8 mouse cellular contexts compared by ENCODE assay signal in the genomic region with DNA sequence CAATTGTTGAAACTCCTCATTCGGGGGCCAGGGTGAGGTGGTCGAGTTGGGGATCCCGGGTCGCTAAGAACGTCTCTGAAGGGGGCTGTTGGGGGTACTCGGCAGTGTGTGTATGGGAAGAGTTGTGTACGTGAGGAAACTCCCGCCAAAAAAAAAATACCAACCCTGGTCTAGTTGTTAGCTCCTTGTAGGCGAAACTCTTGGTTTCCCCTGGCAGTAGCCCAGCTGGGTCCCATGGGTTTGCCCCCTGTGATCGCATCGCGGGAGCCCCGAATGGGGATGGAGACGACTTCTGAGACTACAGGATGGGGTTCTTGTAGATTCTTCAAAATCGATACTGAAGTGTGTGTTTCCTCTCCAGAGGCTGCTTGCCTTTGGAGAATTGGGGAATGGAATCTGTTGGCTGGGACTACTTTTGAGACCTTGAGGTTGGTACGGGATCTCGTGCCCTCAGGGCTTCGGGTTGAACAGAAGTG. TPM values are rescaled to one million over a fixed set of nuclear protein-coding genes. Genes with fewer than 3 reads are reported as not detected.
DNase-seq lines count a peak whose midpoint lies in the region; ATAC-seq and TF ChIP-seq lines count a peak whose summit lies in the region.

No protein-coding gene starts in this region.

- H3K27me3 ChIP-seq in spleen, adult 2 months (ENCODE audit: control insufficient read depth, insufficient read depth, low read length), result no peaks in the 10 kb centered on the region
- no peaks in the 10 kb centered on the region for H3K27me3 ChIP-seq in hindbrain, embryonic 13.5 days
- H3K27me3 ChIP-seq in midbrain, embryonic 14.5 days (ENCODE audit: control insufficient read depth, insufficient read depth, low read length), result no peaks in the 10 kb centered on the region

- TF ChIP-seq CTCF in spleen, adult 2 months (IDR thresholded peaks at IDR 0.05; ENCODE audit: extremely low read depth, insufficient read depth, insufficient read length, insufficient replicate concordance), result no peak

- peak overlapping the region; percentile 63 for H3K4me3 ChIP-seq in spleen, adult 2 months (ENCODE audit: extremely low read depth, insufficient read depth, insufficient read length)
- peak overlapping the region; percentile 76 for H3K4me3 ChIP-seq in hindbrain, embryonic 13.5 days
- peak overlapping the region; percentile 72 for H3K4me3 ChIP-seq in midbrain, embryonic 14.5 days (replicated peaks; ENCODE audit: low read depth, low read length)

- H3K4me1 ChIP-seq in spleen, adult 2 months (ENCODE audit: control insufficient read depth, insufficient read depth, insufficient read length), result peaks cover 6% of the 10 kb centered on the region
- peaks cover 30% of the 10 kb centered on the region for H3K4me1 ChIP-seq in hindbrain, embryonic 13.5 days (replicated peaks)
- peaks cover 17% of the 10 kb centered on the region for H3K4me1 ChIP-seq in midbrain, embryonic 14.5 days (ENCODE audit: control insufficient read depth, insufficient read depth, low read length)

- peak overlapping the region; percentile 99 for H3K9ac ChIP-seq in hindbrain, embryonic 13.5 days
- H3K9ac ChIP-seq in midbrain, embryonic 14.5 days (replicated peaks; ENCODE audit: low read length), result peak overlapping the region; percentile 67

- ATAC-seq in hindbrain, embryonic 13.5 days (ENCODE audit: low FRiP score), result no peak; the same call in 1 of the 2 replicates
- no peak for ATAC-seq in midbrain, embryonic 14.5 days (ENCODE audit: low FRiP score, low TSS enrichment)
- ATAC-seq in CD4-positive, CD25-positive, alpha-beta regulatory T cell, adult 4 months, result no peak

- H3K36me3 ChIP-seq in spleen, adult 2 months (ENCODE audit: control insufficient read depth, insufficient read depth, low read length), result peaks cover 9% of the 10 kb centered on the region
- peaks cover 19% of the 10 kb centered on the region for H3K36me3 ChIP-seq in hindbrain, embryonic 13.5 days
- peaks cover 14% of the 10 kb centered on the region for H3K36me3 ChIP-seq in midbrain, embryonic 14.5 days (ENCODE audit: control insufficient read depth, insufficient read depth, low read length)

- no peak overlapping the region for H3K27ac ChIP-seq in spleen, adult 2 months (ENCODE audit: insufficient read depth, low read length)
- H3K27ac ChIP-seq in hindbrain, embryonic 13.5 days, result peak overlapping the region; percentile 100
- H3K27ac ChIP-seq in midbrain, embryonic 14.5 days (replicated peaks; ENCODE audit: low read depth, low read length), result peak overlapping the region; percentile 100

- peak overlapping the region; percentile 91 for H3K4me2 ChIP-seq in hindbrain, embryonic 13.5 days
- peak overlapping the region; percentile 94 for H3K4me2 ChIP-seq in midbrain, embryonic 14.5 days (ENCODE audit: low read length)

- H3K9me3 ChIP-seq in hindbrain, embryonic 13.5 days, result no peaks in the 10 kb centered on the region
- no peaks in the 10 kb centered on the region for H3K9me3 ChIP-seq in midbrain, embryonic 14.5 days (ENCODE audit: control insufficient read depth, low read length)

- WGBS in spleen, adult 2 months, result 2% methylated on average over 18 of the region's 18 CpGs
- 2% methylated on average over 18 of the region's 18 CpGs for WGBS in hindbrain, embryonic 13.5 days
- 2% methylated on average over 18 of the region's 18 CpGs for WGBS in midbrain, embryonic 14.5 days

- TF ChIP-seq POLR2A in spleen, adult 2 months (IDR thresholded peaks at IDR 0.05; ENCODE audit: low read depth, low read length), result no peak

- peak; percentile 62 for DNase-seq in embryo, embryonic 11 days
- no peak for DNase-seq in embryo, embryonic 9.5 days (ENCODE audit: extremely low spot score)
- DNase-seq in spleen, adult 2 months (ENCODE audit: low read depth in 1 of 2, low spot score in 2 of 2), result peak in 1 of 2 experiments; percentile 17
- DNase-seq in spleen, postnatal 14 days (ENCODE audit: low spot score in 2 of 2), result no peak
- peak; percentile 60 for DNase-seq in midbrain, embryonic 14.5 days
- no peak for DNase-seq in cerebellum, postnatal 25 days

RNA-seq across cellular contexts. Expression of a gene that starts 1.2 kb away (rescaled TPM):
- 42.9 and 43.2 TPM in 2 replicates for polyA plus RNA-seq in spleen, adult 2 months (2012; rRNA removed)
- polyA plus RNA-seq in hindbrain, embryonic 13.5 days (2015; fragmentation: Nextera tagmentation; extraction: Ambion mirVana), result 7.6 and 9.7 TPM in 2 replicates
- polyA plus RNA-seq in midbrain, embryonic 14.5 days (2014; fragmentation: Nextera tagmentation; extraction: Ambion mirVana), result 4.7 and 8.2 TPM in 2 replicates
- polyA plus RNA-seq in CD4-positive, CD25-positive, alpha-beta regulatory T cell, adult 4 months (2017; shearing (Covaris generic)), result 1 to 10 TPM; 1.1 to 2.2 TPM

RNA-seq across cellular contexts. Expression of a gene that starts 32.9 kb away (rescaled TPM):
- 1.1 and 2.6 TPM in 2 replicates for polyA plus RNA-seq in spleen, adult 2 months (2012; rRNA removed)
- 0.93 and 1.2 TPM in 2 replicates for polyA plus RNA-seq in hindbrain, embryonic 13.5 days (2015; fragmentation: Nextera tagmentation; extraction: Ambion mirVana)
- 0.19 and 0.61 TPM in 2 replicates for polyA plus RNA-seq in midbrain, embryonic 14.5 days (2014; fragmentation: Nextera tagmentation; extraction: Ambion mirVana)
- polyA plus RNA-seq in CD4-positive, CD25-positive, alpha-beta regulatory T cell, adult 4 months (2017; shearing (Covaris generic)), result not detected

RNA-seq across cellular contexts. Expression of a gene that starts 56.2 kb away (rescaled TPM):
- polyA plus RNA-seq in spleen, adult 2 months (2012; rRNA removed), result 0.02 TPM in 1 of 2 replicates, not detected in the other
- 0.08 TPM in 1 of 2 replicates, not detected in the other for polyA plus RNA-seq in hindbrain, embryonic 13.5 days (2015; fragmentation: Nextera tagmentation; extraction: Ambion mirVana)
- polyA plus RNA-seq in midbrain, embryonic 14.5 days (2014; fragmentation: Nextera tagmentation; extraction: Ambion mirVana), result 0.04 TPM in 1 of 2 replicates, not detected in the other
- polyA plus RNA-seq in CD4-positive, CD25-positive, alpha-beta regulatory T cell, adult 4 months (2017; shearing (Covaris generic)), result not detected

Comparison
In these comparisons a context has a peak if more than half of its experiments do, and no peak if none do; other contexts are left out.
1. DNase-seq: peak in embryo, embryonic 11 days (single experiment) and midbrain, embryonic 14.5 days (single experiment); none in embryo, embryonic 9.5 days (single experiment), spleen, postnatal 14 days (0 of 2) and cerebellum, postnatal 25 days (0 of 2).
2. Peak in every context shown above with its lines, with median percentiles within 50 percentile points of each other: H3K4me3 ChIP-seq.